Mouse (Mus musculus): ENCODE data around the gene Vmn1r94.
"Not testable (repeated sequence)": the region's sequence is repeated elsewhere in the genome, so short reads cannot be mapped to it uniquely, and the experiment has no call there.

Vmn1r94 gene

DNA sequence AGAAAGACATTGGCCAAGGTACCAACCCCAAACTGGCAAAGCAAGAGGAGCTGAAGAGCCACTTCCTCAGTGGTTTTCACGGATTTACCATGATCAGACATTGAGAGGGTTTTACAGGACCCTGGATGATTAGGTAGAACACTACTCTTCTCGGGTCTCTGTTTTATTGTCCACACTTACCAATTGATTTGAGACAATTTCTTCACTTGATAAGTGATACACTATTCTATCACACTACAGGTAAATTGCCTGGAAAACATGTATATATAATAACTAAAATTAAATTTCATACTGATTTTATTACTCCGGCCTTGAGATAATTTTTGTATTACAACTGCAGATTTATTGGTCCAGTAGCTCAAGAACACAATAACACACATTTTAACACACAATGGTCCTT lies at the start of gene Vmn1r94:
Gene Vmn1r94 (minus strand): TSS at position 101 of the 400 bp plus-strand sequence.
- DNase-seq: not testable (repeated sequence)

DNA sequence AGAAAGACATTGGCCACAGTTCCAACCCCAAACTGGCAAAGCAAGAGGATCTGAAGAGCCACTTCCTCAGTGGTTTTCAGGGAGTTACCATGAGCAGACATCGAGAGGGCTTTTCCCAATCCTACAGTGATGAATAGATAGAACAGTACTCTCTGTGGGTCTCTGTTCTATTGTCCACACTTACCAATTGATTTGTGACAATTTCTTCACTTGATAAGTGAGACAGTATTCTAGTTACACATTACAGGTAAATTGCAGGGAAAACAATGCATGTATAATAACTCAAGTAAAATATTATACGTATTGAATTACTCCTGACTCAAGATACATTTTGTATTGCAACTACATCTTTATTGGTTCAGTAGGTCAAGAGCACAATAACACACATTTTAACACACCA lies 37.3 kb upstream of the Vmn1r94 start, which contains the start of gene Gm6164:
Gene Gm6164 (minus strand): TSS at position 101 of the 400 bp plus-strand sequence.
- DNase-seq: not testable (repeated sequence)

DNA sequence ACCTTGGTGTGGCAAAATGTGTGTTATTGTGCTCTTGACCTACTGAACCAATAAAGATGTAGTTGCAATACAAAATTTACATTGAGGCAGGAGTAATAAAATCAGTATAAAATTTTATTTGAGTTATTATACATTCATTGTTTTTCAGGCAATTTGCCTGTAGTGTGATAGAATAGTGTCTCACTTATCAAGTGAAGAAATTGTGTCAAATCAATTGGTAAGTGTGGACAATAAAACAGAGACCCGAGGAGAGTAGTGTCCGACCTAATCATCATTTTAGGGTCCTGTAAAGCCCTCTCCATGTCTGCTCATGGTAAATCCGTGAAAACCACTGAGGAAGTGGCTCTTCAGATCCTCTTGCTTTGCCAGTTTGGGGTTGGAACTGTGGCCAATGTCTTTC lies 25.2 kb upstream of the Vmn1r94 start, which contains the start of gene Vmn1r95:
Gene Vmn1r95 (plus strand): TSS at position 301 of the 400 bp plus-strand sequence.
- not testable (repeated sequence) for DNase-seq

DNA sequence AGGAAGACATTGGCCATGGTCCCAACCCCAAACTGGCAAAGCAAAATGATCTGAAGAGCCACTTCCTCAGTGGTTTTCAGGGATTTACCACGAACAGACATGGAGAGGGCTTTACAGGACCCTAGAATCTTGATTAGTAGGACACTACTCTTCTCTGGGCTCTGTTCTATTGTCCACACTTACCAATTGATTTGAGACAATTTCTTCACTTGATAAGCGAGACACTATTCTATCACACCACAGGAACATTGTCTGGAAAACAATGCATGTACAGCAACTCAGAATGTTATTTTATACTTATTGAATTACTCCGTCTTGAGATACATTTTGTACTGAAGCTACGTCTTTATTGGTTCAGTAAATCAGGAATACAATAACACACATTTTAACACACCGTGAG lies 29.2 kb downstream of the Vmn1r94 start, which contains the start of gene Vmn1r93:
Gene Vmn1r93 (minus strand): TSS at position 101 of the 400 bp plus-strand sequence.
- DNase-seq: not testable (repeated sequence)

DNA sequence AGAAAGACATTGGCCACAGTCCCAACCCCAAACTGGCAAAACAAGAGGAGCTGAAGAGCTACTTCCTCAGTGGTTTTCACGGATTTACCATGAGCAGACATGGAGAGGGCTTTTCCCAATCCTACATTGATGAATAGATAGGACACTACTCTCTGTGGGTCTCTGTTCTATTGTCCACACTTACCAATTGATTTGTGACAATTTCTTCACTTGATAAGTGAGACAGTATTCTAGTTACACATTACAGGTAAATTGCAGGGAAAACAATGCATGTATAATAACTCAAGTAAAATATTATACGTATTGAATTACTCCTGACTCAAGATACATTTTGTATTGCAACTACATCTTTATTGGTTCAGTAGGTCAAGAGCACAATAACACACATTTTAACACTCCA lies 45.7 kb downstream of the Vmn1r94 start, which contains the start of gene Gm16442:
Gene Gm16442 (minus strand): TSS at position 101 of the 400 bp plus-strand sequence.
- DNase-seq: not testable (repeated sequence)

Data from liver (tissue).